Mouse (Mus musculus): ENCODE measurements around the gene Gatad2b.
"Not testable (repeated sequence)": the region's sequence is repeated elsewhere in the genome, so short reads cannot be mapped to it uniquely, and the experiment has no call there.

The Gatad2b gene

GRCm38 (mm10) chr3:90292345-90293275 is at the start of gene Gatad2b:
Gatad2b (plus strand) TSS chr3:90293178.
- peaks cover 48% of the 10 kb centered on the region for H3K4me1 ChIP-seq (replicated peaks; ENCODE audit: low read depth, low read length)
- H3K4me3 ChIP-seq (replicated peaks; ENCODE audit: low read length): peak within 1 kb of the TSS; percentile 94
- H3K27me3 ChIP-seq (ENCODE audit: insufficient read depth, low read length): no peaks in the 10 kb centered on the region
- peaks cover 26% of the 10 kb centered on the region for H3K36me3 ChIP-seq (ENCODE audit: insufficient read depth, low read length)
- no peak for TF ChIP-seq CTCF (conservative IDR thresholded peaks at IDR 0.05; ENCODE audit: low read length)
- TF ChIP-seq POU5F1 (IDR thresholded peaks at IDR 0.05; ENCODE audit: borderline replicate concordance, low read length): no peak
- peak; percentile 10; the same call in 1 of the 2 replicates for TF ChIP-seq NANOG (IDR thresholded peaks at IDR 0.05; ENCODE audit: borderline replicate concordance, low read length)
- no peaks in the 10 kb centered on the region for H3K9me3 ChIP-seq (ENCODE audit: low read length)

- Histone ChIP-seq H3K4me1 (replicated peaks; ENCODE audit: low read depth, low read length) (peaks cover 58% of the 10 kb centered on the region), H3K4me3 (replicated peaks; ENCODE audit: low read length) (no peak overlapping the region), H3K9me3 (ENCODE audit: low read length) (no peaks in the 10 kb centered on the region), H3K27me3 (ENCODE audit: insufficient read depth, low read length) (peaks cover 12% of the 10 kb centered on the region), H3K36me3 (ENCODE audit: insufficient read depth, low read length) (peaks cover 11% of the 10 kb centered on the region)
- TF ChIP-seq POU5F1 (IDR thresholded peaks at IDR 0.05; ENCODE audit: borderline replicate concordance, low read length): no peak
- TF ChIP-seq CTCF (conservative IDR thresholded peaks at IDR 0.05; ENCODE audit: low read length): no peak
- no peak for TF ChIP-seq NANOG (IDR thresholded peaks at IDR 0.05; ENCODE audit: borderline replicate concordance, low read length)
These were observed 47.6 kb upstream of the Gatad2b start for GRCm38 (mm10) chr3:90245406-90245805.

GRCm38 (mm10) chr3:90247630-90247959 is 45.4 kb upstream of the Gatad2b start:
- TF ChIP-seq NANOG (IDR thresholded peaks at IDR 0.05; ENCODE audit: borderline replicate concordance, low read length): no peak
- no peak for TF ChIP-seq POU5F1 (IDR thresholded peaks at IDR 0.05; ENCODE audit: borderline replicate concordance, low read length)
- Histone ChIP-seq H3K4me1 (replicated peaks; ENCODE audit: low read depth, low read length) (peaks cover 47% of the 10 kb centered on the region), H3K27me3 (ENCODE audit: insufficient read depth, low read length) (no peaks in the 10 kb centered on the region), H3K4me3 (replicated peaks; ENCODE audit: low read length) (peak overlapping the region; percentile 68), H3K36me3 (ENCODE audit: insufficient read depth, low read length) (peaks cover 32% of the 10 kb centered on the region), H3K9me3 (ENCODE audit: low read length) (no peaks in the 10 kb centered on the region)

GRCm38 (mm10) chr3:90247960-90248745 is 44.8 kb upstream of the Gatad2b start, which contains the start of gene Slc39a1:
Slc39a1 (plus strand) TSS chr3:90248172.
- Histone ChIP-seq H3K9me3 (ENCODE audit: low read length) (no peaks in the 10 kb centered on the region), H3K27me3 (ENCODE audit: insufficient read depth, low read length) (no peaks in the 10 kb centered on the region), H3K36me3 (ENCODE audit: insufficient read depth, low read length) (peaks cover 33% of the 10 kb centered on the region), H3K4me3 (replicated peaks; ENCODE audit: low read length) (peak within 1 kb of the TSS; percentile 87), H3K4me1 (replicated peaks; ENCODE audit: low read depth, low read length) (peaks cover 42% of the 10 kb centered on the region)
- TF ChIP-seq POU5F1 (IDR thresholded peaks at IDR 0.05; ENCODE audit: borderline replicate concordance, low read length) (no peak), NANOG (IDR thresholded peaks at IDR 0.05; ENCODE audit: borderline replicate concordance, low read length) (no peak), CTCF (conservative IDR thresholded peaks at IDR 0.05; ENCODE audit: low read length) (no peak)

GRCm38 (mm10) chr3:90248746-90249100 is 44.3 kb upstream of the Gatad2b start:
- no peaks in the 10 kb centered on the region for H3K27me3 ChIP-seq (ENCODE audit: insufficient read depth, low read length)
- H3K9me3 ChIP-seq (ENCODE audit: low read length): no peaks in the 10 kb centered on the region
- peak overlapping the region; percentile 87 for H3K4me3 ChIP-seq (replicated peaks; ENCODE audit: low read length)
- TF ChIP-seq NANOG (IDR thresholded peaks at IDR 0.05; ENCODE audit: borderline replicate concordance, low read length): no peak
- H3K36me3 ChIP-seq (ENCODE audit: insufficient read depth, low read length): peaks cover 33% of the 10 kb centered on the region
- H3K4me1 ChIP-seq (replicated peaks; ENCODE audit: low read depth, low read length): peaks cover 37% of the 10 kb centered on the region

GRCm38 (mm10) chr3:90250791-90251190 is 42.2 kb upstream of the Gatad2b start:
- peaks cover 43% of the 10 kb centered on the region for H3K4me1 ChIP-seq (replicated peaks; ENCODE audit: low read depth, low read length)
- no peaks in the 10 kb centered on the region for H3K9me3 ChIP-seq (ENCODE audit: low read length)
- H3K27me3 ChIP-seq (ENCODE audit: insufficient read depth, low read length): no peaks in the 10 kb centered on the region
- H3K4me3 ChIP-seq (replicated peaks; ENCODE audit: low read length): no peak overlapping the region
- peaks cover 33% of the 10 kb centered on the region for H3K36me3 ChIP-seq (ENCODE audit: insufficient read depth, low read length)
- TF ChIP-seq CTCF (conservative IDR thresholded peaks at IDR 0.05; ENCODE audit: low read length): no peak
- no peak for TF ChIP-seq NANOG (IDR thresholded peaks at IDR 0.05; ENCODE audit: borderline replicate concordance, low read length)
- TF ChIP-seq POU5F1 (IDR thresholded peaks at IDR 0.05; ENCODE audit: borderline replicate concordance, low read length): no peak

GRCm38 (mm10) chr3:90251731-90252226 is 41.2 kb upstream of the Gatad2b start:
- not testable (repeated sequence) for H3K9me3 ChIP-seq (ENCODE audit: low read length); H3K4me3 ChIP-seq (replicated peaks; ENCODE audit: low read length); H3K27me3 ChIP-seq (ENCODE audit: insufficient read depth, low read length)
- Histone ChIP-seq H3K36me3 (ENCODE audit: insufficient read depth, low read length) (peaks cover 43% of the 10 kb centered on the region), H3K4me1 (replicated peaks; ENCODE audit: low read depth, low read length) (peaks cover 45% of the 10 kb centered on the region)

GRCm38 (mm10) chr3:90252659-90253058 is 40.3 kb upstream of the Gatad2b start:
- not testable (repeated sequence) for H3K27me3 ChIP-seq (ENCODE audit: insufficient read depth, low read length); H3K4me3 ChIP-seq (replicated peaks; ENCODE audit: low read length); H3K9me3 ChIP-seq (ENCODE audit: low read length)
- Histone ChIP-seq H3K36me3 (ENCODE audit: insufficient read depth, low read length) (peaks cover 52% of the 10 kb centered on the region), H3K4me1 (replicated peaks; ENCODE audit: low read depth, low read length) (peaks cover 45% of the 10 kb centered on the region)

GRCm38 (mm10) chr3:90253174-90253573 is 39.8 kb upstream of the Gatad2b start:
- H3K36me3 ChIP-seq (ENCODE audit: insufficient read depth, low read length): peaks cover 57% of the 10 kb centered on the region
- H3K4me1 ChIP-seq (replicated peaks; ENCODE audit: low read depth, low read length): peaks cover 43% of the 10 kb centered on the region
- not testable (repeated sequence) for H3K9me3 ChIP-seq (ENCODE audit: low read length); H3K4me3 ChIP-seq (replicated peaks; ENCODE audit: low read length); H3K27me3 ChIP-seq (ENCODE audit: insufficient read depth, low read length)
